Mouse (Mus musculus) kidney, adult 2 months (tissue): Measurements from ENCODE around the gene Cldn13. TPM values are rescaled to one million over a fixed set of nuclear protein-coding genes. Genes with fewer than 3 reads are reported as not detected.
A peak's percentile ranks its signal among the peaks of the same experiment; 100 is the strongest.

Source experiments
- DNase-seq: peaks from one replicate; pipeline ENCODE4 v3.0.0; 2021
- H3K27ac ChIP-seq: fragments of 200-500 bp; 2 replicates; pipeline ENCODE4 v1.5.1; 2012; ENCODE audit warnings: low read depth, low read length, control low read depth, inconsistent platforms; ENCODE audit not compliant: insufficient read depth
- H3K27me3 ChIP-seq: fragments of 200-500 bp; replicated peaks from 2 replicates; pipeline ENCODE4 v1.6.1; 2012; ENCODE audit warnings: mild to moderate bottlenecking, moderate library complexity, low read length, inconsistent platforms; ENCODE audit not compliant: control insufficient read depth, insufficient read depth
- H3K36me3 ChIP-seq: fragments of 200-500 bp; 2 replicates; pipeline ENCODE4 v1.6.1; 2012; ENCODE audit warnings: mild to moderate bottlenecking, moderate library complexity, low read length, inconsistent platforms; ENCODE audit not compliant: control insufficient read depth, insufficient read depth
- H3K4me1 ChIP-seq: fragments of 200-500 bp; 2 replicates; pipeline ENCODE4 v1.6.1; 2011; ENCODE audit warnings: low read length; ENCODE audit not compliant: control insufficient read depth, insufficient read depth
- H3K4me3 ChIP-seq: fragments of 200-500 bp; 2 replicates; pipeline ENCODE4 v1.5.1; 2011; ENCODE audit warnings: mild to moderate bottlenecking, low read depth, low read length, control low read depth; ENCODE audit not compliant: insufficient read depth
- CTCF ChIP-seq: fragments of 200-500 bp; conservative IDR thresholded peaks from 2 replicates; pipeline ENCODE4 v1.5.1; 2011; ENCODE audit warnings: low read depth, mild to moderate bottlenecking, control low read depth, low read length, moderate library complexity, mixed read lengths; ENCODE audit not compliant: insufficient read depth, insufficient read length
- POLR2A ChIP-seq: fragments of 200-500 bp; IDR thresholded peaks from one replicate; pipeline ENCODE4 v1.6.1; 2011; ENCODE audit warnings: low read depth, low read length, control low read depth
- WGBS: fragments of 180-500 bp; shearing (Covaris S2); methylation state at CpG from one replicate; pipeline ENCODE4 v1.1.7; 2018; 5-methylcytosine and 5-hydroxymethylcytosine counted together
- polyA plus RNA-seq: library from polyadenylated mRNA; depleted of rRNA; stranded (reverse); fragments of >200 nt; gene quantifications from 2 replicates; pipeline ENCODE4 v1.2.3, GENCODE M21; 2012

Cldn13 gene
- polyA plus RNA-seq, 1 experiment, result not detected

DNA sequence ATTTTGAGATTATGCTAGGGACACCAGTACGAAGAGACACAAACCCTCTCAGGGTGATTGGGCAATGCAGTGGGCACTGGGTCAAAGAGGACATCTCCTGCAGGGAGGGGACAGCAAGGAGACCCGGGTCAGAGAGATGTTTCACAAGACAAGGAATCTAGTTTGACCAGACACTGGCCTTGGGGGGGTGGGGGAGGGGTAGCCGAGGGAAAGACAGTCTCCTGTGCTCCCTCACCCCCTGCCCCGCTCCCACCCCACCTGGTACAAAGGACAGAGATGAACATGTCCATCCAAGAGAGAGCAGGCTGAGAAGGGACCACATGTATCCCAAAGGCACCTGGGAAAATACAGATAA lies 32.7 kb upstream of the Cldn13 start:
- Histone ChIP-seq H3K4me3 (no peak overlapping the region), H3K4me1 (no peaks in the 10 kb centered on the region), H3K27ac (no peak overlapping the region), H3K36me3 (no peaks in the 10 kb centered on the region), H3K27me3 (no peaks in the 10 kb centered on the region; the same call in 1 of the 2 replicates)
- 57% methylated on average over 4 of the region's 4 CpGs for WGBS
- DNase-seq, result no peak
- no peak for TF ChIP-seq CTCF

DNA sequence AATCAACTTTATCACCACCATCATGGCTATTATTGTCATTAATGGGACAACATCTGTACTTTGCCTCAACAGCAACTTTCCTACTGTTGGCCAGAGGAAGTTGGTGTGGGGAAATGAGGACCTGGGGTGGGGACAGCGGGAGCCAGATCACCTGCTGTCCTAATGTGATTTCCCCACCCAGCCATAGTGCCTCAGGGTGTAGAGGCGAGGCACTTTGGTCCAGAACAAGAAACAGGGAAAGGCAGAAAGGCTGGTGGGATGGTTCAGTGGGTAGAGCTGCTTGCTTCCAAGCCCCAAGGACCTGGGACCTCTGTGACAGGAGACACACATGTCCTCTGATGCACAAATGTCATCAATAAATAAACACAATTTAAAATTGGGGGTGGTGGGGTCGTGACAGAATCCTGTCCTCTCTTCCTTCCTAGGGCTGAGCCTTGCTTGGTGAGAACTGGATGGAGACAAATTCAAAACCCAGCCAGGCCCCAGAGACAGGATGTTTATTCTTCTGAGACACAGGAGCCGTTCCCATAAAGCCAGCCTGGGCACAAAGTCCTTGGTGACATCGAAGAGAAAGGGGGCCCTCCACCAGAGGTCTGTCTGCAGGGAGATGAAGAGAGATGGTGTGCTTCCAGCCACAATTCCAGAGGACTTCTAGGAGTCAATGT lies 32.2 kb upstream of the Cldn13 start:
- WGBS, result 53% methylated on average over 5 of the region's 5 CpGs
- no peak overlapping the region for H3K27ac ChIP-seq
- H3K4me1 ChIP-seq, result no peaks in the 10 kb centered on the region
- no peak for DNase-seq
- H3K4me3 ChIP-seq, result no peak overlapping the region
- H3K27me3 ChIP-seq, result no peaks in the 10 kb centered on the region; the same call in 1 of the 2 replicates
- H3K36me3 ChIP-seq, result no peaks in the 10 kb centered on the region
- TF ChIP-seq CTCF, result no peak
- TF ChIP-seq POLR2A, result no peak

DNA sequence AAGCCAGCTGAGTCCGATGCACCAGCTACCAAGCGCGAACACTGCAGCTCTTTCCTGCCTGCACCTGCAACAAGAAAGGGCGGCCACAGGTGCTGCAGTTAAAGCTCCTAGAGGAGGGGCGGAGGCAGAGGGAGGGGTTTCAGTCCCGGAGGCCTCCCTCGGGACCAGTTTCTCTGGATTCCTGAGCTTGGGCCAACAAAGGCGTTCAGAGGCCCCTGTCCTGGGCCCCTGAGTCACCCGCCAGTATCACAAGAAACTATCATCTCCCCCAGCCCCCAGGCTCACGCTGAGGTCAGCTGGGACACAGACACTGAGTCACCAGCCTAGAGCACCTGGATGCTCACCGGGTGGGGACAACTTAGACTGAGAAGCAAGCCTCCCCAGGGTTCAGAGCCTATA lies 31.5 kb upstream of the Cldn13 start, which contains the start of gene Cldn4:
Gene Cldn4, minus strand, starts transcription at position 78 of the 399 bp plus-strand sequence.
- WGBS, result 19% methylated on average over 11 of the region's 11 CpGs
- peak within 1 kb of the TSS; percentile 47 for H3K4me3 ChIP-seq
- peak; percentile 40 for DNase-seq
- no peaks in the 10 kb centered on the region for H3K4me1 ChIP-seq
- H3K36me3 ChIP-seq, result no peaks in the 10 kb centered on the region
- H3K27me3 ChIP-seq, result no peaks in the 10 kb centered on the region; the same call in 1 of the 2 replicates
- peak within 1 kb of the TSS; percentile 75 for H3K27ac ChIP-seq
- TF ChIP-seq CTCF (no peak), POLR2A (peak; percentile 53)

DNA sequence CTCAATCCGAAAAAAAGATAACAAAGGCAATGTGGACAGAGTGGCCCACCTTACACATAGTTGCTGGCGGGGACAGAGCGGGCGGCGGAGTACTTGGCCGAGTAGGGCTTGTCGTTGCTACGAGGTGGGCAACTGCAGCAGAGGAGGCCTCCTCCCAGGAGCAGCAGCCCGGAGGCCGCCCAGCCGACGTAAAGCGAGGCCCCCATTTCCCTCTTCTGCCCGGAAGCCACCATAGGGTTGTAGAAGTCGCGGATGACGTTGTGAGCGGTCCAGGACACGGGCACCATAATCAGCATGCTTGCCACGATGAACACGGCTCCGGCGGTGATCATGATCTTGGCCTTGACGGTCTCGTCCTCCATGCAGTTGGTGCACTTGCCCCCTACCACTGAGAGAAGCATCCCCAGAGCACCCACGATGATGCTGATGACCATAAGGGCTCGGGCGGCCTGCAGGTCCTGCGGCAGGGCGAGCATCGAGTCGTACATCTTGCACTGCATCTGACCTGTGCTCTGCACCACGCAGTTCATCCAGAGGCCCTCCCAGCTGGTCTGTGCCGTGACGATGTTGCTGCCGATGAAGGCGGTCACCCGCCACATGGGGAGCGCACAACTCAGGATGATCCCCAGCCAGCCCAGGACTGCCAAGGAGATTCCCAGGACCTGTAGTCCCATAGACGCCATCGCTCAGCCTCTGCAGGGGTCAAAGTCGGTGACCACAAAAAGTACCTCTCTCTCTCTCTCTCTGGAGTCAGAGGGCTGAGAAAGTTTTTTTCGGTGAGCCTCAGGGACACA lies 30.9 kb upstream of the Cldn13 start:
- H3K27ac ChIP-seq, result peak overlapping the region; percentile 75
- H3K27me3 ChIP-seq, result no peaks in the 10 kb centered on the region; the same call in 1 of the 2 replicates
- WGBS, result 34% methylated on average over 43 of the region's 43 CpGs
- DNase-seq, result no peak
- no peaks in the 10 kb centered on the region for H3K4me1 ChIP-seq
- H3K4me3 ChIP-seq, result peak overlapping the region; percentile 47
- TF ChIP-seq POLR2A (no peak), CTCF (no peak)
- no peaks in the 10 kb centered on the region for H3K36me3 ChIP-seq

DNA sequence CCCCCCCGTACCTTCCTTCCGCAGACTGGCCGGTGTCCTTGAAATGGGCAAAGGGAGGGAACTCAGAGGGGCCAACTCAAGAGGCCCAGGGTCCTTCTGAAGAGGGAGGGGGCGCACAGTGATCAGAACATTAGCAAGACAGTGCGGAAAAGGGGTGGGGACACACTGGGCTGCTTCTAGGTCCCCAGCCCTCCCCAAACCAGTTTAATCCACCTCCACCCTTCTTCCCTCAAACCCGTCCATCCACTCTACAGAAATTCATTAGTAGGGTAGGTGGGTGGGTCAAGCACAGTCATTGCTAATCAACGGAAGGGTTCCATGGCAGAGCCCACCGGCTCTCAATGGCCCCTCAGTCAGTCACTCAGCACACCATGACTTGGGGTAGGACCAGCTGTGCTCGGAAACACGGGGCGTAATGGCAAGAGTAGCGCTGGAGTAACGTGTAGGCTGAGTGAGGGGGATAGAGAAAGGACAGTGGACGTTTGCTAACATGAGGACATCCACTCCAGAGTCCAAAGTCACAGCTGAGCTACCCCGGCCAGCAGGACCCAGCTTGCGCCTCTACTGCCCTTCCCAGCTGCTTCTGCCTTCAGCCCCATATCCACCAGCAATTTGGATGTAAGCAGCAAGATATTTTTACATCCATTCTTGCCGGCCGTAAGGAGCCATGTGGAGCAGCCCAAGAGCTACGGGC lies 30.1 kb upstream of the Cldn13 start:
- peak overlapping the region; percentile 47 for H3K4me3 ChIP-seq
- 38% methylated on average over 19 of the region's 19 CpGs for WGBS
- no peaks in the 10 kb centered on the region for H3K36me3 ChIP-seq
- peak overlapping the region; percentile 75 for H3K27ac ChIP-seq
- no peaks in the 10 kb centered on the region for H3K4me1 ChIP-seq
- no peak for TF ChIP-seq CTCF
- no peak for TF ChIP-seq POLR2A
- H3K27me3 ChIP-seq, result no peaks in the 10 kb centered on the region; the same call in 1 of the 2 replicates
- no peak for DNase-seq

DNA sequence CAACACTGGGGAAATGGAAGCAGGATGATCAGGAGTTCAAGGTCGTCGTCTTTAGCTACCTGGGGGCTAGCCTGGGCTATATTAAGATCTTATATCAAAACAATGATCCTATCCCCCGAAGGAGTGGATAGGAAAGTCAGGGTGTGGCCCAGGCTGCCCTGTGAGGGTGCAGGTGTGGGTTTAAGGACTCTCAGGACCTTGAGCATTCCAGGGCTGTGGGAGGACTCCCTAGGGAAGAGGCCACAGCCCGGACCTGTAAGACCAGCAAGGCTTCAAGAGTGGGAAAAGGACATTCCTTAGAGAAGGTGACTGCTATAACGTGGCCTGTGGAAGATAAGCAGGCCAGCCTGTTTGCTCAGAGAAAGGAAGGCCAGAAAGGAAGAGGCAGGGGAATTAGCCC lies 28.9 kb upstream of the Cldn13 start:
- Histone ChIP-seq H3K27me3 (no peaks in the 10 kb centered on the region; the same call in 1 of the 2 replicates), H3K36me3 (no peaks in the 10 kb centered on the region), H3K27ac (0 out of 2 replicates have a peak overlapping the region, but pooled peaks have one; percentile 14), H3K4me1 (no peaks in the 10 kb centered on the region), H3K4me3 (no peak overlapping the region)
- TF ChIP-seq POLR2A, result no peak
- no peak for TF ChIP-seq CTCF
- no peak for DNase-seq
- WGBS, result 64% methylated on average over 5 of the region's 5 CpGs
